Mouse (Mus musculus) lung, postnatal 0 days (tissue): Measurements from ENCODE around the gene Mpc1. TPM values are rescaled to one million over a fixed set of nuclear protein-coding genes. Genes with fewer than 3 reads are reported as not detected.
"Not testable (repeated sequence)": the region's sequence is repeated elsewhere in the genome, so short reads cannot be mapped to it uniquely, and the experiment has no call there.

Source experiments
- ATAC-seq: fragments of 200-750 bp; cut with Nextera tagmentation; 2 replicates; pipeline ENCODE4 v1.8.0; 2017; ENCODE audit warnings: moderate library complexity
- DNase-seq: peaks from one replicate; pipeline ENCODE4 v3.0.0-alpha.2; 2016; ENCODE audit warnings: low spot score
- H3K27ac ChIP-seq: fragments of 300-500 bp; sonication (generic); 2 replicates; pipeline ENCODE4 v1.5.1; 2014; ENCODE audit warnings: antibody characterized with exemption, mild to moderate bottlenecking, low read length, mixed read lengths
- H3K27me3 ChIP-seq: fragments of 300-500 bp; sonication (generic); replicated peaks from 2 replicates; pipeline ENCODE4 v1.6.1; 2014; ENCODE audit warnings: low read length, mixed read lengths; ENCODE audit not compliant: insufficient read depth
- H3K36me3 ChIP-seq: fragments of 300-500 bp; sonication (generic); 2 replicates; pipeline ENCODE4 v1.6.1; 2014; ENCODE audit warnings: low read length, mixed read lengths; ENCODE audit not compliant: insufficient read depth
- H3K4me1 ChIP-seq: fragments of 300-500 bp; sonication (generic); 2 replicates; pipeline ENCODE4 v1.6.1; 2014; ENCODE audit warnings: antibody characterized with exemption, low read depth, low read length, mixed read lengths; ENCODE audit not compliant: insufficient read depth
- H3K4me2 ChIP-seq: fragments of 300-500 bp; sonication (generic); replicated peaks from 2 replicates; pipeline ENCODE4 v1.6.1; 2014; ENCODE audit warnings: low read depth, mild to moderate bottlenecking, low read length, moderate library complexity, mixed read lengths
- H3K4me3 ChIP-seq: fragments of 300-500 bp; sonication (generic); 2 replicates; pipeline ENCODE4 v1.5.1; 2014; ENCODE audit warnings: low read depth, low read length
- H3K9ac ChIP-seq: fragments of 300-500 bp; sonication (generic); replicated peaks from 2 replicates; pipeline ENCODE4 v1.6.1; 2014; ENCODE audit warnings: low read depth, mild to moderate bottlenecking
- H3K9me3 ChIP-seq: fragments of 300-500 bp; sonication (generic); 2 replicates; pipeline ENCODE4 v1.6.1; 2016; ENCODE audit warnings: low read length, mixed read lengths
- CTCF ChIP-seq: IDR thresholded peaks from 2 replicates; pipeline ENCODE4 v1.5.1; 2016; ENCODE audit warnings: antibody characterized with exemption, mild to moderate bottlenecking
- EP300 ChIP-seq: IDR thresholded peaks from 2 replicates; pipeline ENCODE4 v1.6.1; 2016; ENCODE audit warnings: antibody characterized with exemption, mild to moderate bottlenecking, control low read depth
- WGBS: fragments of 180-500 bp; shearing (Covaris S2); extraction: QIAGEN DNeasy Blood & Tissue Kit; methylation state at CpG from one replicate; pipeline ENCODE4 v1.1.7; 2014; 5-methylcytosine and 5-hydroxymethylcytosine counted together
- polyA plus RNA-seq: library from polyadenylated mRNA; unstranded; fragments of >200 nt; fragmentation: Nextera tagmentation; extraction: Ambion mirVana; gene quantifications from 2 replicates; pipeline ENCODE4 v1.2.1, GENCODE M21; 2015

The Mpc1 gene
- polyA plus RNA-seq, 1 experiment from 2014 or later: 283 TPM

GRCm38 (mm10) chr17:8328511-8329174 lies 45.9 kb downstream of the Mpc1 start:
- WGBS: 60% methylated on average over 7 of the region's 7 CpGs
- H3K4me3 ChIP-seq: no peak overlapping the region
- no peaks in the 10 kb centered on the region for H3K4me1 ChIP-seq
- H3K9me3 ChIP-seq: no peaks in the 10 kb centered on the region
- H3K36me3 ChIP-seq: no peaks in the 10 kb centered on the region
- no peak overlapping the region for H3K27ac ChIP-seq
- H3K9ac ChIP-seq: no peak overlapping the region
- H3K27me3 ChIP-seq: no peaks in the 10 kb centered on the region
- peak; percentile 55 for TF ChIP-seq CTCF
- TF ChIP-seq EP300: no peak
- ATAC-seq (no peak), DNase-seq (no peak)
- H3K4me2 ChIP-seq: no peak overlapping the region

- no peak overlapping the region for H3K27ac ChIP-seq
- no peaks in the 10 kb centered on the region for H3K4me1 ChIP-seq
- H3K9ac ChIP-seq: no peak overlapping the region
- no peak overlapping the region for H3K4me2 ChIP-seq
- H3K9me3 ChIP-seq: no peaks in the 10 kb centered on the region
- WGBS: 56% methylated on average over 5 of the region's 5 CpGs
- no peaks in the 10 kb centered on the region for H3K27me3 ChIP-seq
- TF ChIP-seq CTCF (no peak), EP300 (no peak)
- H3K4me3 ChIP-seq: no peak overlapping the region
- DNase-seq: peak; percentile 40
- ATAC-seq: peak; percentile 79; the same call in 1 of the 2 replicates
- no peaks in the 10 kb centered on the region for H3K36me3 ChIP-seq
Measured at GRCm38 (mm10) chr17:8330602-8331001, 47.9 kb downstream of the Mpc1 start.

GRCm38 (mm10) chr17:8337159-8337558 lies 54.5 kb downstream of the Mpc1 start, which contains the start of gene Prr18:
Prr18 (plus strand) TSS chr17:8337459.
- Histone ChIP-seq H3K4me1 (peaks cover 14% of the 10 kb centered on the region; the same call in 1 of the 2 replicates), H3K27me3 (peaks cover 15% of the 10 kb centered on the region)
- not testable (repeated sequence) for H3K36me3 ChIP-seq, H3K9me3 ChIP-seq, H3K9ac ChIP-seq, H3K27ac ChIP-seq, ATAC-seq, H3K4me2 ChIP-seq, H3K4me3 ChIP-seq, DNase-seq
- WGBS: no CpG with 5 or more reads among the region's 5 CpGs

- H3K4me3 ChIP-seq: peak overlapping the region; percentile 51
- H3K9ac ChIP-seq: peak overlapping the region; percentile 44; the same call in 1 of the 2 replicates
- peaks cover 14% of the 10 kb centered on the region; the same call in 1 of the 2 replicates for H3K4me1 ChIP-seq
- TF ChIP-seq EP300: peak; percentile 75
- no peak for TF ChIP-seq CTCF
- H3K27ac ChIP-seq: peak overlapping the region; percentile 82; the same call in 1 of the 2 replicates
- H3K4me2 ChIP-seq: peak overlapping the region; percentile 91
- no peaks in the 10 kb centered on the region for H3K36me3 ChIP-seq
- peak; percentile 87 for ATAC-seq
- H3K9me3 ChIP-seq: no peaks in the 10 kb centered on the region
- H3K27me3 ChIP-seq: peaks cover 15% of the 10 kb centered on the region
- DNase-seq: peak; percentile 78
- whole genome bisulfite sequencing: 12% methylated on average over 8 of the region's 8 CpGs
Measured at GRCm38 (mm10) chr17:8339666-8340374, 57.1 kb downstream of the Mpc1 start.

- no peaks in the 10 kb centered on the region for H3K9me3 ChIP-seq
- H3K4me2 ChIP-seq: peak overlapping the region; percentile 91
- peak overlapping the region; percentile 44; the same call in 1 of the 2 replicates for H3K9ac ChIP-seq
- ATAC-seq: peak; percentile 53
- TF ChIP-seq EP300 (no peak), CTCF (no peak)
- peak overlapping the region; percentile 82 for H3K27ac ChIP-seq
- peaks cover 15% of the 10 kb centered on the region for H3K27me3 ChIP-seq
- peak; percentile 34 for DNase-seq
- peak overlapping the region; percentile 51 for H3K4me3 ChIP-seq
- peaks cover 14% of the 10 kb centered on the region; the same call in 1 of the 2 replicates for H3K4me1 ChIP-seq
- no peaks in the 10 kb centered on the region for H3K36me3 ChIP-seq
- under 1% methylated on average over 42 of the region's 92 CpGs for WGBS
Measured at GRCm38 (mm10) chr17:8340407-8341359, 58.0 kb downstream of the Mpc1 start.
